Mouse (Mus musculus) heart, embryonic 11.5 days (tissue): Measurements from ENCODE around the gene Phactr3. TPM values are rescaled to one million over a fixed set of nuclear protein-coding genes. Genes with fewer than 3 reads are reported as not detected.

Source experiments
- ATAC-seq: fragments of 200-750 bp; cut with Nextera tagmentation; replicated peaks from 2 replicates; pipeline ENCODE4 v1.8.0; 2017; ENCODE audit warnings: moderate library complexity; ENCODE audit not compliant: insufficient number of reproducible peaks, low FRiP score, low TSS enrichment
- H3K27ac ChIP-seq: fragments of 300-500 bp; sonication (generic); 2 replicates; pipeline ENCODE4 v1.5.1; 2014; ENCODE audit warnings: mild to moderate bottlenecking, low read depth, low read length
- H3K27me3 ChIP-seq: fragments of 300-500 bp; sonication (generic); 2 replicates; pipeline ENCODE4 v1.6.1; 2014; ENCODE audit warnings: mild to moderate bottlenecking, low read length, mixed read lengths; ENCODE audit not compliant: control insufficient read depth, insufficient read depth
- H3K36me3 ChIP-seq: fragments of 300-500 bp; sonication (generic); 2 replicates; pipeline ENCODE4 v1.6.1; 2014; ENCODE audit warnings: mild to moderate bottlenecking, low read length, moderate library complexity, mixed read lengths; ENCODE audit not compliant: control insufficient read depth, insufficient read depth
- H3K4me1 ChIP-seq: fragments of 300-500 bp; sonication (generic); 2 replicates; pipeline ENCODE4 v1.6.1; 2014; ENCODE audit warnings: low read length; ENCODE audit not compliant: control insufficient read depth, insufficient read depth
- H3K4me2 ChIP-seq: fragments of 300-500 bp; sonication (generic); 2 replicates; pipeline ENCODE4 v1.6.1; 2014; ENCODE audit warnings: mild to moderate bottlenecking, moderate library complexity
- H3K4me3 ChIP-seq: fragments of 300-500 bp; sonication (generic); 2 replicates; pipeline ENCODE4 v1.5.1; 2014; ENCODE audit warnings: low read depth, low read length
- H3K9ac ChIP-seq: fragments of 300-500 bp; sonication (generic); 2 replicates; pipeline ENCODE4 v1.6.1; 2014; ENCODE audit warnings: mild to moderate bottlenecking, low read depth, low read length, moderate library complexity
- H3K9me3 ChIP-seq: fragments of 300-500 bp; sonication (generic); replicated peaks from 2 replicates; pipeline ENCODE4 v1.6.1; 2016; ENCODE audit warnings: low read length; ENCODE audit not compliant: control insufficient read depth
- WGBS: fragments of 180-500 bp; shearing (Covaris S2); extraction: QIAGEN DNeasy Blood & Tissue Kit; methylation state at CpG from one replicate; pipeline ENCODE4 v1.1.7; 2014; ENCODE audit not compliant: insufficient replicate concordance; 5-methylcytosine and 5-hydroxymethylcytosine counted together
- polyA plus RNA-seq: library from polyadenylated mRNA; unstranded; fragments of >200 nt; fragmentation: Nextera tagmentation; extraction: Ambion mirVana; gene quantifications from 2 replicates; pipeline ENCODE4 v1.2.1, GENCODE M21; 2014

Phactr3 gene
- polyA plus RNA-seq, 1 experiment from 2014 or later: 11.7 TPM

DNA sequence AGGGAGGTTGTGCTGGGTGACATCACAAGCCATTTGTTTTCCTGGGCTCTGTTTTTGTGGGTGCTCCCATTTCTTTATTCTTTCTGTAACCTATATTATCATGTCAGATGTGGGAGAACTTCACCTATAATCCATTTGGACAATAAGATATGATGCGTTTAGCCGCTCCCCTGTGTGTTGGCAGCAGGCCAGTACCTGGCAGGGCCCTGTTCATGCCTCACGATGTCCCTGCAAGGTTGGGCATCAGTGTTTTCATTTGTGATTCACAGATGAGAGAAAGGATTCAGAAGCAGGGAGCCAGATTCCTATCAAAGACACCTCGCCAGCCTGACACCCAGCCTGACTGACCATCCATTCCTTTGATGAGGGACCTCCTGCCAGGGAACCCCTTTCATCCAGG, 99.7 kb downstream of the Phactr3 start:
- no peak overlapping the region for H3K27ac ChIP-seq
- no peaks in the 10 kb centered on the region for H3K27me3 ChIP-seq
- H3K4me1 ChIP-seq: peaks cover 4% of the 10 kb centered on the region; the same call in 1 of the 2 replicates
- no peak overlapping the region for H3K9ac ChIP-seq
- WGBS: 65% methylated on average over 4 of the region's 4 CpGs
- no peaks in the 10 kb centered on the region for H3K9me3 ChIP-seq
- no peak for ATAC-seq
- H3K4me3 ChIP-seq: no peak overlapping the region
- H3K4me2 ChIP-seq: no peak overlapping the region
- no peaks in the 10 kb centered on the region for H3K36me3 ChIP-seq

DNA sequence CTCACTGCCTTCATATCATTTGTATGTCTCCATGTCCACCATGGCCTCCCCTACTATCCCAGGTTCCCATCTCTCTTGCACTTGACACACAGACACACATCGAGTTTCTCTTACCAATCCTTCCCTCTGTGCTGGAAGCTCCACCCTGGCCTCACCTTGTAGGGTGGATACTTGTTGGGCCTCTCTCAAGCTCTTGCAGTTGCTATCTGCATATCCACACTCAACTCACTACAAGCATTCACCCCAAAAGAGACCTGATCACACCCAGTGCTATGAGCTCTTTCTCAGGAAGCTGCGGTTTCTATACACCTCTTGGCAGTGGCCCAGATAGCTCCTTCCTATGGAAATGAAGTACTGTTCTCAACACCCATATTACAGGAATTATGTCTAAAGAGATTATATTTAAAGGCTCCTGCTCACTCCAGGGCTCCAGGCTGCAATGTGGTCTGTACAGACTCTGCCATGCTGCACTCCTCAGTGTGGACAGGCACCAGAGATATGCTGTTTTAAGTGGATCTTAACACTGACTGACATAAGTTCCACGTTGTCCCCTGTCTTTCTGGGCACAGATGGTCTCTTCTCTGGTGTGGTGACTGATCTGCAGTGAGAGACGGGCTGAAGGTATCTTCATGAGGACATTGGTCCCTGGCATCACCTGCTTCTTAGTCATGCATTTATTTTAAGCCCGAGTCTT, 100.8 kb downstream of the Phactr3 start:
- no peak overlapping the region for H3K27ac ChIP-seq
- H3K27me3 ChIP-seq: no peaks in the 10 kb centered on the region
- H3K4me3 ChIP-seq: no peak overlapping the region
- no peak overlapping the region for H3K9ac ChIP-seq
- H3K9me3 ChIP-seq: no peaks in the 10 kb centered on the region
- WGBS: 55% methylated on average over 5 of the region's 5 CpGs
- H3K36me3 ChIP-seq: no peaks in the 10 kb centered on the region
- H3K4me1 ChIP-seq: peaks cover 4% of the 10 kb centered on the region; the same call in 1 of the 2 replicates
- H3K4me2 ChIP-seq: no peak overlapping the region
- no peak for ATAC-seq

- H3K27me3 ChIP-seq: no peaks in the 10 kb centered on the region
- H3K9ac ChIP-seq: no peak overlapping the region
- H3K36me3 ChIP-seq: no peaks in the 10 kb centered on the region
- H3K4me3 ChIP-seq: no peak overlapping the region
- peaks cover 4% of the 10 kb centered on the region; the same call in 1 of the 2 replicates for H3K4me1 ChIP-seq
- no peak overlapping the region for H3K4me2 ChIP-seq
- no peak for ATAC-seq
- H3K9me3 ChIP-seq: no peaks in the 10 kb centered on the region
- WGBS: 62% methylated on average over 3 of the region's 3 CpGs
- no peak overlapping the region for H3K27ac ChIP-seq
These were observed 101.5 kb downstream of the Phactr3 start for GRCm38 (mm10) chr2:178220148-178220717.

- WGBS: 87% methylated on average over 3 of the region's 3 CpGs
- Histone ChIP-seq H3K27ac (no peak overlapping the region), H3K27me3 (no peaks in the 10 kb centered on the region), H3K9me3 (no peaks in the 10 kb centered on the region), H3K4me1 (peaks cover 4% of the 10 kb centered on the region; the same call in 1 of the 2 replicates), H3K36me3 (no peaks in the 10 kb centered on the region), H3K4me3 (no peak overlapping the region), H3K4me2 (no peak overlapping the region), H3K9ac (no peak overlapping the region)
- peak; percentile 60; the same call in 1 of the 2 replicates for ATAC-seq
These were observed 102.2 kb downstream of the Phactr3 start for GRCm38 (mm10) chr2:178221003-178221402.

DNA sequence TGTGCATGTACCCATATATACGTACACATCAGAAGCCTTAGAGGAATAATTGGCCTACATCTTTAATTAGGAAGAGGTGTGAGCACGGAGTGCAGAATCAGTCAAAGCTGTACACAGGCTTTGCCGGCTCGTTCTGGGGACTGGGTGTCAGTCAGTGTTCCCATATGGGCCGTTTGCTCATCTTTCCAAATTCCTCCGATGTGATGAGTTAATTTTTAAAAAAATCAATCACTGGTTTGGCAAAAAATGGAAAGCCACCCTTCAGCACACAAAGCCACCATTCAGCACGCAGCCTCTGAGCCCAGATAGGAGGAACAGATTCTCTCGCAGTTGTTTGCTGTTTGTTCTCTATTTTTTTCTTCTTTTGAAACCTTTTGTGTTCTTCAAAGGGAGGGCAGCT, 110.5 kb downstream of the Phactr3 start:
- Histone ChIP-seq H3K36me3 (no peaks in the 10 kb centered on the region), H3K4me2 (no peak overlapping the region), H3K27me3 (no peaks in the 10 kb centered on the region), H3K4me1 (no peaks in the 10 kb centered on the region), H3K27ac (no peak overlapping the region), H3K9ac (no peak overlapping the region), H3K4me3 (no peak overlapping the region), H3K9me3 (no peaks in the 10 kb centered on the region)
- ATAC-seq: no peak
- 85% methylated on average over 8 of the region's 8 CpGs for WGBS

GRCm38 (mm10) chr2:178233487-178233886, 114.7 kb downstream of the Phactr3 start:
- ATAC-seq: no peak
- no peak overlapping the region for H3K9ac ChIP-seq
- H3K36me3 ChIP-seq: no peaks in the 10 kb centered on the region
- no peak overlapping the region for H3K4me2 ChIP-seq
- WGBS: 74% methylated on average over 5 of the region's 5 CpGs
- no peaks in the 10 kb centered on the region for H3K9me3 ChIP-seq
- H3K4me1 ChIP-seq: no peaks in the 10 kb centered on the region
- no peak overlapping the region for H3K4me3 ChIP-seq
- no peaks in the 10 kb centered on the region for H3K27me3 ChIP-seq
- H3K27ac ChIP-seq: no peak overlapping the region

DNA sequence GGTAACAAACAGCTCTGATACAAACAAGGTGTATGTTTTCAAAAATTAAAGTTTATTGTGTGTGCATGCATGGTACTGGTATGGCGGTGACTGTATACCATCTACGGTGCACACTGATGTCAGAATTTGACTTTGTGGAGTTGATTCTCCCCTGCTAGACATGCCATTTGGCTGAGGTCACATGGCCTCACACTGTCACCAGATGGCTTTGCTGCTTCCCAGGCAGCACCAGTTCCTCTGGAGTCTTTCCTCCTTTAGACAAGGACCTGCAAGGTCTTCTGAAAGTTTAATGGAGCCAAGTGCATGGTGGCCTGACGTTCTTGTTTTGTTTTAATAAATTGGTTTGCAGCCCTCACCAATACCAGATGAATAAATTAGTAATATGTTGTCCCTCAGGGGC, 118.3 kb downstream of the Phactr3 start:
- no peaks in the 10 kb centered on the region for H3K9me3 ChIP-seq
- H3K36me3 ChIP-seq: no peaks in the 10 kb centered on the region
- H3K4me2 ChIP-seq: no peak overlapping the region
- H3K4me1 ChIP-seq: no peaks in the 10 kb centered on the region
- no peak overlapping the region for H3K27ac ChIP-seq
- H3K27me3 ChIP-seq: no peaks in the 10 kb centered on the region
- H3K9ac ChIP-seq: no peak overlapping the region
- no peak overlapping the region for H3K4me3 ChIP-seq
- ATAC-seq: no peak
- 67% methylated on average over 3 of the region's 3 CpGs for WGBS

DNA sequence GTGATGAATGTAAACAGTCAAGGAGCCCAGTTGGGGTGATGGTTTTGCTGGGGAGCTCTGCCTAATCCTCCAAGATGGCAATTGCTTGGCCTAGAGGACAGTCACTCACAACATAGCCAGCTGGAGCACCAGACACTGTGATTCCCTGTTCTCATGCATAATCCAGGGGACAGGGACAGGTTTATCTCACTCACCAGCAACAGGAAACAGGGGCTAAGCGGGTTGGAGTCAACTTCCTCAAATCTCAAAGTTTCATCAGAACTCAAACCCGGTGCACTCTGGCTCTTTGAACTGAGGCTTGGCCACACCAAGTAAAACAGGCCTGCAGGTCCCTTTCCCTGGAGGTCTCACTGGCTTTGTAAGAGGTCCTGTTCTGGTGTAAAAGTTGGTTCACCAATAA, 119.7 kb downstream of the Phactr3 start:
- H3K9me3 ChIP-seq: no peaks in the 10 kb centered on the region
- no peaks in the 10 kb centered on the region for H3K27me3 ChIP-seq
- no peaks in the 10 kb centered on the region; the same call in 1 of the 2 replicates for H3K4me1 ChIP-seq
- H3K9ac ChIP-seq: no peak overlapping the region
- no peak overlapping the region for H3K27ac ChIP-seq
- H3K4me3 ChIP-seq: no peak overlapping the region
- WGBS: 62% methylated on average over 2 of the region's 2 CpGs
- no peak overlapping the region for H3K4me2 ChIP-seq
- no peak for ATAC-seq
- no peaks in the 10 kb centered on the region for H3K36me3 ChIP-seq

DNA sequence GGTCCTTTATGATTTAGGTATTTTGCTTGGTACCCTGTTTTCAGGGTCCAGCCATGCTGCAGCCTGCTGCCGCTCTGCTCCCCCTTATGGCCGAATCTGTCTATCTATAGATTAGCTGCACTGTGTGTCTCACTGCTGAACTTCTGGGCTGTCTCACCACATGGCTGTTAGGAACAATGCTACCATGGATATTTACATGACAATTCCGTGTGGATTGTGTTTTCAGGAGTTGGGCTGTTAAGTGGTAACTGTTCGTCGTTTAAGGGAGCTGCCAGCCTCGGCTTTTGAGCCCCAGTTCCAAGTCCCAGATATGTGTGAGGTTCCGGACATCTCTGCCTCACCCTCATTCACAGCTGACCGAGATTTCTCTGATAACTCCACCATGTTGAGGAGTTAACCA, 122.1 kb downstream of the Phactr3 start:
- Histone ChIP-seq H3K9me3 (no peaks in the 10 kb centered on the region), H3K27me3 (no peaks in the 10 kb centered on the region), H3K27ac (no peak overlapping the region), H3K9ac (no peak overlapping the region), H3K36me3 (no peaks in the 10 kb centered on the region), H3K4me3 (no peak overlapping the region), H3K4me2 (no peak overlapping the region), H3K4me1 (no peaks in the 10 kb centered on the region; the same call in 1 of the 2 replicates)
- 59% methylated on average over 8 of the region's 8 CpGs for WGBS
- no peak for ATAC-seq
